Mouse (Mus musculus): ENCODE measurements around the gene Defb48. TPM values are rescaled to one million over a fixed set of nuclear protein-coding genes. Genes with fewer than 3 reads are reported as not detected.

The Defb48 gene
- total RNA-seq (2012; rRNA removed), result not detected in 2 replicates
- total RNA-seq (2014; rRNA removed), result not detected in 2 replicates
- not detected in 2 replicates for polyA plus RNA-seq (2012; ENCODE audit: insufficient read length, low read depth)

- no peak within 1 kb of the TSS for H3K4me2 ChIP-seq (ENCODE audit: insufficient read depth, low read depth, poor library complexity, severe bottlenecking)
- H3K4me1 ChIP-seq (ENCODE audit: control insufficient read depth in 1 of 2, insufficient read depth in 2 of 2), result peaks cover 0 to 9% of the 10 kb centered on the region in 2 experiments; a peak in 2 of 4 replicates
- no peak for DNase-seq (ENCODE audit: extremely low read depth)
- dilution Hi-C loops (cut with MboI; ENCODE audit: extremely low pct_ligation_motif_present, extremely low pct_unique_long_range_greater_than_20kb, low sequenced_read_pairs) (no loop called here), in situ Hi-C loops (cut with MboI; ENCODE audit: low pct_ligation_motif_present, low pct_unique_long_range_greater_than_20kb, low sequenced_read_pairs) (no loop called here)
- no peaks in the 10 kb centered on the region for H3K36me3 ChIP-seq (replicated peaks in 1 of 2; ENCODE audit: control insufficient read depth in 1 of 2, insufficient read depth in 1 of 2, low read length in 1 of 2)
- TF ChIP-seq MAZ (IDR thresholded peaks at IDR 0.05; ENCODE audit: low read depth, low read length) (no peak), MEF2A (IDR thresholded peaks at IDR 0.05; ENCODE audit: borderline replicate concordance, low read depth, low read length) (no peak), SMC3 (IDR thresholded peaks at IDR 0.05; ENCODE audit: low read depth, low read length) (no peak), TBP (conservative IDR thresholded peaks at IDR 0.05; ENCODE audit: low read depth, low read length) (no peak), TCF12 (IDR thresholded peaks at IDR 0.05; ENCODE audit: low read depth, low read length) (no peak), MXI1 (IDR thresholded peaks at IDR 0.05; ENCODE audit: low read depth, low read length) (no peak), ZC3H11A (IDR thresholded peaks at IDR 0.05; ENCODE audit: low read depth, low read length) (no peak), NRF1 (IDR thresholded peaks at IDR 0.05; ENCODE audit: low read depth, low read length) (no peak), IRF4 (IDR thresholded peaks at IDR 0.05; ENCODE audit: low read depth, low read length) (no peak), POLR2AphosphoS2 (IDR thresholded peaks at IDR 0.05; ENCODE audit: low read depth, low read length) (no peak), ETS1 (conservative IDR thresholded peaks at IDR 0.05; ENCODE audit: low read depth, low read length) (no peak)
- no peak within 1 kb of the TSS for H3K27ac ChIP-seq (ENCODE audit: insufficient read depth, low read depth)
- H3K79me2 ChIP-seq (replicated peaks; ENCODE audit: control insufficient read depth, extremely low read depth, insufficient read depth, poor library complexity, severe bottlenecking), result no peaks in the 10 kb centered on the region
- H3K9ac ChIP-seq (ENCODE audit: insufficient read depth, low read depth), result no peak within 1 kb of the TSS
- H3K4me3 ChIP-seq (replicated peaks in 1 of 3; ENCODE audit: low read depth in 2 of 3, low read length in 2 of 3, poor library complexity in 1 of 3), result no peak within 1 kb of the TSS
- H3K9me3 ChIP-seq (replicated peaks; ENCODE audit: low read length), result no peaks in the 10 kb centered on the region
- no peaks in the 10 kb centered on the region for H3K27me3 ChIP-seq (replicated peaks)
Observed at GRCm38 (mm10) chr14:62984410-62984809, at the start of gene Defb48. Gene Defb48 (minus strand): TSS chr14:62984510.

- no peaks in the 10 kb centered on the region for H3K27me3 ChIP-seq (replicated peaks)
- H3K4me2 ChIP-seq (ENCODE audit: insufficient read depth, low read depth, poor library complexity, severe bottlenecking), result no peak overlapping the region
- dilution Hi-C loops (cut with MboI; ENCODE audit: extremely low pct_ligation_motif_present, extremely low pct_unique_long_range_greater_than_20kb, low sequenced_read_pairs) (no loop called here), in situ Hi-C loops (cut with MboI; ENCODE audit: low pct_ligation_motif_present, low pct_unique_long_range_greater_than_20kb, low sequenced_read_pairs) (no loop called here)
- H3K36me3 ChIP-seq (replicated peaks in 1 of 2; ENCODE audit: control insufficient read depth in 1 of 2, insufficient read depth in 1 of 2, low read length in 1 of 2), result no peaks in the 10 kb centered on the region
- H3K4me3 ChIP-seq (replicated peaks in 1 of 3; ENCODE audit: low read depth in 2 of 3, low read length in 2 of 3, poor library complexity in 1 of 3), result no peak overlapping the region
- DNase-seq (ENCODE audit: extremely low read depth), result no peak
- no peaks in the 10 kb centered on the region for H3K79me2 ChIP-seq (replicated peaks; ENCODE audit: control insufficient read depth, extremely low read depth, insufficient read depth, poor library complexity, severe bottlenecking)
- TF ChIP-seq ETS1 (conservative IDR thresholded peaks at IDR 0.05; ENCODE audit: low read depth, low read length) (no peak), CTCF (conservative IDR thresholded peaks at IDR 0.05 in 1 of 2, IDR thresholded peaks at IDR 0.05 in 1 of 2; ENCODE audit: low read depth in 2 of 2, low read length in 2 of 2) (no peak), MYC (IDR thresholded peaks at IDR 0.05; ENCODE audit: low read depth, low read length) (no peak)
- H3K9me3 ChIP-seq (replicated peaks; ENCODE audit: low read length), result no peaks in the 10 kb centered on the region
- H3K9ac ChIP-seq (ENCODE audit: insufficient read depth, low read depth), result no peak overlapping the region
- H3K27ac ChIP-seq (ENCODE audit: insufficient read depth, low read depth), result no peak overlapping the region
- H3K4me1 ChIP-seq (ENCODE audit: control insufficient read depth in 1 of 2, insufficient read depth in 2 of 2), result peaks cover 0 to 7% of the 10 kb centered on the region in 2 experiments; a peak in 1 of 4 replicates
Observed at GRCm38 (mm10) chr14:63020524-63021156, 36.3 kb upstream of the Defb48 start.
